Mouse (Mus musculus): ENCODE results near the gene Ccdc92. TPM values are rescaled to one million over a fixed set of nuclear protein-coding genes. Genes with fewer than 3 reads are reported as not detected.

Ccdc92 gene
- total RNA-seq (2021), result under 1 TPM; 0.74 to 0.81 TPM

DNA sequence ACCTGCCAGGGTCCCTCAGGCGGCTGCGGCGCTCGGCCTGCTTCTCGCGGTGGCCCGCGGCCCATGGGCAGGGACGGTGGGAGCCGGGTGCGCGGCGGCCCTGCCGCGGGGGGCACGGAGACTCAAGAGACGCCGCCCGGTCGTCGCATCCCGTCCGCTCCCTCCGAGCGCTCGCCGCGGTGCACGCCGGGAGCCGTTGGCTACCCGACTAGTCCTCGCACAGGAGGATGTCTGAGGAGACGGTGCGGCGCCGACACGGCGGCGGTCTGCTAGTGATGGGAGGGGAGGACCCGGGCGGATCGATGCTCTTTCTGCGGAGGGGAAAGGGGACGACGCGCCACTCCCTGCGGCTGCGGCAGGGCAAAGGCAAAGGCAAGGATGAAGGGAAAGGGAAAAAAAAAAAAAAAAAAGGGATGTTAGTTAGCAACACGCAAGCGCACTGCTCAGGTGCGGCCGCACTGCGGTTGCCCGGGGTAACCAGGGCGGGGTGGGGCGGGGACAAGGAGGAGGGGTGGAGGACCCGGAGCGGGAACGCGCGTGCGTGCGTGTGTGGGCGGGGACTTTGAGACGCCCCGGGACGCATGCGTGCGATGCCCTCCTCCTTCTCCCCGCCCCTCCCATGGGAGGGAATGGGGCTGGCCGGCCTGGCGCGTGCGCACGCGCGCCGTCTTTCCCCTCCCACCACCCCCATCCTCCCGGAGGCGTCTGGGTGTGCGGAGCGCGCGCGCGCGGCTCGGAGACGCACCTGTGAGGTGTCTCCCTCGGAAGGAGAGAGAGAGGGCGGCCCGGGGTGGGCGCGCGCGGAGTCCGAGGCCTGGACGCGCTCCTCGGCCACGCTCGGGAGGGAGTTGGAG, at the start of gene Ccdc92, which contains the start of gene Zfp664:
Gene Ccdc92, minus strand, starts transcription at position 412 of the 854 bp plus-strand sequence.
Gene Zfp664, plus strand, starts transcription at position 679 of the 854 bp plus-strand sequence.
- intact Hi-C loops (cut with DNase I), result no loop called here
- DNase-seq, result peak; percentile 97

DNA sequence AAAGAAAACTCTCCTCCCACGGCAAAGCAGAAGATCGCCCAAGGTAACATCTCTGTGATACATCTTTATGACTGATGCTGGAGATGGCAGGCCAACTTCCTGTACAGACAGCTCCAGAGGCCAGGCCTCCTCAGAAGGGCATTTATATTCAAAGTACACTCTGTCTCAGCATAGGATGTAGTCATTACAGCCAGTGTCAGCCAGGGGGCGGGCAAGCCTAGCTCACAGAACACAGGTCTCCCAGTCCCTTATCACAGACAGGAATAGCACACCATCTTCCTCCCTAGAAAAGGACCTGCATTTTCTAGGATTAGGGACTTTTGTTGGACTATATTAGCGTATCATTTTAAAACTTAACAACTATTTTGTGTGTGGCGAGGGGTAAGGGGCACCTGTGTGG, 46.6 kb upstream of the Ccdc92 start:
- peak; percentile 90 to 93 for DNase-seq
- intact Hi-C loops (cut with DNase I), result loop anchor here (2.0 kb wide), 3 partner anchors 106 to 362 kb away; no protein-coding TSS in a partner anchor

- DNase-seq, result no peak
- intact Hi-C loops (cut with DNase I), result no loop called here
These were observed 44.7 kb upstream of the Ccdc92 start for GRCm38 (mm10) chr5:124906890-124907289.

- DNase-seq, result no peak
- intact Hi-C loops (cut with DNase I), result loop anchor here (5.0 kb wide), 2 partner anchors 288 to 463 kb away; no protein-coding TSS in a partner anchor
These were observed 41.6 kb upstream of the Ccdc92 start for GRCm38 (mm10) chr5:124903852-124904251.

DNA sequence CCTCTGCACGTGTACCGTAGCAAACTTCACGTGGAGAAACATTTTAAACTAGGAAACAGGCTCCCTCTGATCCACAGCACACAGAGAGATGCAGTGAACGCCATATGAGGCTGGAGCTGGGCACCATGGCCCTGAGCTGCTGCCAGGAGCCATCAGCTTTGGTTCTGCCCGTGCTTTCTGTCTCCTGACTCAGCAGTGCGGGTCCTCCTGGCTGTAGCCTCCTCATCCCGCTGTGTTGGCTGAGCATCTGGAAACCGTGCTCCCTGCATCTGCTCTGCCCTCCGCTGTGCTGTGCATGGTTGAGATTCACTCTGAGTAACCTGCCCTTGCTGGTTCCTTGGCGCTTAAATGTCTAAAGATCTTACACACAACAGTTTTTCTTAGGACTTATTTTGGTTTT, 40.0 kb upstream of the Ccdc92 start:
- intact Hi-C loops (cut with DNase I), result loop anchor here (5.0 kb wide), 2 partner anchors 290 to 465 kb away; no protein-coding TSS in a partner anchor
- no peak for DNase-seq

DNA sequence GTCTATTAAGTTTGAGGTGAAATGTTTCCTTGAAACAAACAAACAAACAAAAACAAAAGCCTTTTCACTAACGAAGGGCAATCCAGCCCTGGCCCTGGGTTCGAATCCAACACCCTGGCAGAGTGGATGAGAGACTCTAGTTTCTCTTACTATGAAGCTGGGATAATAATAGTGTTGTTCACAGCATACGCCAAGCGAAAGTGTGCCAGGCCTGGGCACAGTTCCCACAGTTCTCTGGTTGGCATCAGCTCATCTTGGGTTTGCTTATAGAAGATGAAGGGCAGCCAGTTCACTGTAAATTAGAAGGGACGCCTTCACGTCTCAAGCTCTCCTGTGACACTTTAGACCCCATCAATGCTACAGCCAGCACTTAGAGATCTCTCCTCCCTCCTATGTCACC, 39.5 kb upstream of the Ccdc92 start:
- DNase-seq, result peak; percentile 68 to 76
- intact Hi-C loops (cut with DNase I), result loop anchor here (5.0 kb wide), 2 partner anchors 291 to 466 kb away; no protein-coding TSS in a partner anchor

- no peak for DNase-seq
- intact Hi-C loops (cut with DNase I), result loop anchor here (1.0 to 5.0 kb wide), 3 partner anchors 291 to 466 kb away; no protein-coding TSS in a partner anchor
These were observed 38.7 kb upstream of the Ccdc92 start for GRCm38 (mm10) chr5:124900738-124901490.

- intact Hi-C loops (cut with DNase I), result loop anchor here (1.0 to 5.0 kb wide), 3 partner anchors 292 to 467 kb away; no protein-coding TSS in a partner anchor
- peak; percentile 88 to 94 for DNase-seq
These were observed 37.9 kb upstream of the Ccdc92 start for GRCm38 (mm10) chr5:124899945-124900631.

DNA sequence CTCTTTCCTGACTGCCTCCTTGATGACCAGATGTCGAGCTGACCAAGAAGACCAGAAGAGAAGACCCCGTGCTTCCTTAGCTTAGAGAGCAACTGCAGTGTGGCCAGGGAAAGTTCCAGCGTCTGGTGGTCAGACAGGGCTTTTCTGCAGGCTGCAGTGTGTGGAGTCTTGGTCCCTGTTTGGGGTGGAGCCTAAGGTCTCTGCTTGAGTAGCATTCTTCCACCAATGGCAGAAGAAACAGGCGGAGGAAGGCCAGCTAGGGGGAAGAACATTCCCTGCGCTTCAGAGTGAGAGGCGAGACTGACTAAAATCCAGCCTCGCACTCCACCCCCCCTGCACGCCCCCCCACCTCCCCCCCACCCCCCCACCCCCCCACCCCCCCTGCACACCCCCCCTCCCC, 33.9 kb upstream of the Ccdc92 start:
- intact Hi-C loops (cut with DNase I), result no loop called here
- no peak for DNase-seq

- intact Hi-C loops (cut with DNase I), result no loop called here
- DNase-seq, result no peak
These were observed 29.7 kb upstream of the Ccdc92 start for GRCm38 (mm10) chr5:124891921-124892370.

DNA sequence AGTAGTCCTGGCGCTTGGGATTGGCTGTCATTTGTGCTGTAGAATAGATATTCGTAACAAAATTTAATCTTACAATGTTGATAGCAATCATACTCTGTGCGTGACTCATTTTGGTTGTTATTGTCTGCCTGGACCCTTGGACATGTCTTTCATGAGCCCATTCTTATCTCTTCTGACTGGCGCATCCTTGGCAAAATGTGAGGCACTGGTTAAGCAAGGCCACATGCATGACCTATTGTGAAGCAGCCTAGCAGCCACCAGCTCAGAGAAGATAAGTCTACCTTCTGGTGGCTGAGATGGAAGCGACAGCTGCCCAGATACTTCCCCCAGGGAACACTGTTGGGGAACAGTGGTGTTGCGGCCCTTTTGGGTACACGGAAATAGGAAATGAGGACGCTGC, 26.4 kb upstream of the Ccdc92 start:
- intact Hi-C loops (cut with DNase I), result no loop called here
- DNase-seq, result no peak

DNA sequence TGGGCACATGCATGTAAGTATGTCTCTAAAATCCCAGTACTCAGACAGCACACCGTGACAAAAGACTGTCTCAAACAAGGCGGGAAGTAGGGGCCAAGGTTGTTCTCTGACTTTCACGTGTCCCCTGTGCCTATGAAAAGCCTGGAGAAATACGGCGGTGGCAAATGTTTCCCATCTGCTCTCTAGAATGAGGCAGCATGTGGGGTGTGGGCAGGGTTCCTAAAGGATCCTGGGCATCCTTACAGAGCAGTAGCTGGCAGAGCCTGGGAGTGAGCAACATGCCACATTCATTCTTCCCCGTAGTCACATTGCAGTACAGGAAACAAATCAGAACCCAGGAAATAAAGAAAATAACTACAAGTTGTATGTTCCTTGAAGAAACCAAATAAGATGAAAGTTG, 21.7 kb upstream of the Ccdc92 start:
- intact Hi-C loops (cut with DNase I), result no loop called here
- no peak for DNase-seq

GRCm38 (mm10) chr5:124879801-124880200, 17.6 kb upstream of the Ccdc92 start:
- DNase-seq, result no peak
- intact Hi-C loops (cut with DNase I), result no loop called here

DNA sequence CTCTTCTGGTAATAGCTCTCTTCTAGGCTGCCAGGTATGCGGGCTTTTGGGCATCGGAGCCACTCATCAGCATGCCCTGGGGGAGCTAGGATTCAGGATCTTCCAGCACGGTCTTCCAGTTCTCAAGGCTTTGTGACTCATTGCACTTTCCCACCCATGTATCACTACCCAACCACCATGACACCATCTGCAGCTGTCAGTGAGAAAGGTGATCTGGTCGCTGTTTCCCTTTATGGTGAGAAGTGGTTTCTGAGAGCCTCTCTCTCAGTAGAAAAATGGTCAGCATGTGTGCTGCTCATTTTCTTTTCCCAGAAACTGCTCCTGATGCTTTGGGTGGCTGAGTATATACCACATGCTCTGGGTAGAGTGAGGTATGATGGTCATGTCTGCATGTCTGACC, 17.0 kb upstream of the Ccdc92 start:
- intact Hi-C loops (cut with DNase I), result no loop called here
- DNase-seq, result no peak

GRCm38 (mm10) chr5:124873890-124874601, 11.8 kb upstream of the Ccdc92 start:
- intact Hi-C loops (cut with DNase I), result no loop called here
- DNase-seq, result no peak

- DNase-seq, result peak in 1 of 2 experiments; percentile 12
These were observed 10.9 kb upstream of the Ccdc92 start for GRCm38 (mm10) chr5:124873096-124873495.

DNA sequence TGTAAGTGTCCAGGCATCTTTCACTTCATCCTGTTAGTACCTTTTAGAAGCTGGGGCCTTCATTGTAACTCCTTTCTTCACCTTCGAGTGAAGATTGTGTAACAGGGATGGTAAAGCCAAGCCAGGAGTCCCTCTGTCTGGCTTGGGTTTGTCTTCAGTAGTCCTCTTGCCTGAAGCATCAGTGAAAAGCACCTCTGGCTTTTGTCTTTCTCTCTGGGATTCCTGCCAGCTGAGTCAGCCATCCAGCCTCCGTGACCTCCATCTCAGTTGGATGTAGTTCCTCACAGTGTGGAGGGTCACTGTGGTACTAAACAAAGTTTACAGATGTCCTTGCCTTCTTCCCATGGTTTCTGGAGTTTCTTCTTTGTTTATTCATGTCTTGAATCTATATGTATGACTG, 9.8 kb upstream of the Ccdc92 start:
- intact Hi-C loops (cut with DNase I), result no loop called here

More at GRCm38 (mm10) chr5:124873096-124873495, 10.9 kb upstream of the Ccdc92 start:
- intact Hi-C loops (cut with DNase I), result no loop called here

DNA sequence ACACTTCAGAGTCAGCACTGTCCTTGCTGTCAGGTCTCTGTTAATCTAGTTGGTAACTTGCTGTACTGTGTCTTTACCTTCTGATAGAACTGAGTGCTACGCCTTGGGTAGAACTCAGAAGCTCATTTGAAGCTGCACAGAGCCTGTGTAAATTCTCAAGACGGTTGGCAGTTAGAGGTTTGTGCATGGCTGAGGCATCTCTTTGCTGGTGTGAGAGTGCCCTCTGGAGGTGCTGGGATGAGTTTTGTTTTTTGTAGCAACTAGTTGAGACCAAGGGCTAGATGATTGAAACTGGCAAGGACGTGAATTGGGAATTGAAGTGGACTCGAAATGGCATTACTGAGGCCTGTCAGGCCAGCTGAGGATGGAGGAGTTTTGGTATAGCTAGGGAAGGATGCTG, 6.8 kb upstream of the Ccdc92 start:
- intact Hi-C loops (cut with DNase I), result loop anchor here (2.0 to 5.0 kb wide), 3 partner anchors 92 to 437 kb away; no protein-coding TSS in a partner anchor

More for the DNA sequence above, 9.8 kb upstream of the Ccdc92 start:
- peak; percentile 61 to 62 for DNase-seq

DNA sequence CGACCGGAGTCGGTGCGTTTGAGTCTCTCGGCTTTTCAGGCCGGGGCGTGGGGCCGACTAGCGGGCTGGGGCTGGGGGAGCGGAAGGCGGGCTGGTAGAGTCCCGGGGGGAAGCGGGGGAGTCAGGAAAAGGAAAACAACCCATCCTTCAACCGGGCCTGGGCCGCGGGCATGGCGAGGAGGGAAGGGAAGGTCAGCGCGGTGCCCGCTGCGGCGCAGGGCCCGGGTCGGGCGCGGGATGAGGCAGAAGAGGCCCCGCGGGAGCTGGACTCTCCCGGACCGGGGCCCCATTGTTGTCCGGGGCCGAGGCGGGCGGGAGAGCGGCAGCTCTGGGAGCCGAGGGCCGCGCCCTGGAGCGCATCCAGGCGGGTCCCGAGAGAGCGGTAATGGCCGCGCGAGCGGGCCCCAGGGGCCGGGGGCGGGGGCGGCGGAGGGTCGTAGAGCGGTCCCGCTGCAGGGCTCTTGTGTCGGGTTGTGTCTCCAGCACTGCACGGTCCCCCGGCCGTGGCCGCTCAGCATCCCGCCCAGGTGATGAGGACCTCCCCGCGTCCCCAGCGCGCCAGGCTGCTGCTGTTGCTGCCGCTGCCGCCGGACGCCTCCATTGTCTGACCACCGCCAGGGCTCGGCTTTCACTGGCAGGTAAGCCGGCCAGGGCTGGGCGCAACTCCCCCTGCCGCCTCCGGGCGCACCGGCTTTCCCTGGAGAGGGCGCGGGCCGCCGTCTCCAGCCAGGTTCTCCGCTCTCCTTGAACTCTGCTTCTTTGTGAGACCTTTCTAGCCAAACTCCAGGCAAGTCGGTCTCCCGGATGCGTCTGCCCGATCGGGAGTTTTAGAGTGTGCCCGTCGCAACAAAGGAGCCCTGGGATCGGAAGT, 882 bp upstream of the Ccdc92 start:
- intact Hi-C loops (cut with DNase I), result no loop called here

More for the DNA sequence above, 6.8 kb upstream of the Ccdc92 start:
- peak; percentile 75 to 83 for DNase-seq

More for the DNA sequence above, 882 bp upstream of the Ccdc92 start:
- peak; percentile 36 to 37 for DNase-seq

Measured in heart, postnatal 10 days (tissue).